ENCODE assay signal across 18 mouse cellular contexts in genomic region chr3:53112048-53112447, GRCm38 (mm10).
DNase-seq lines count a peak whose midpoint lies in the region; ATAC-seq and TF ChIP-seq lines count a peak whose summit lies in the region.
"Had no signal": no experiment of that assay in that cellular context is flagged by ENCODE, and none has a peak within 500 bp of the region (broad histone marks: within the 10 kb centered on the region; RNA-seq: fewer than 3 reads in every experiment).

No protein-coding gene starts in this region.

- no peak overlapping the region for H3K4me3 ChIP-seq in intestine, postnatal 0 days (ENCODE audit: low read depth, low read length)
- H3K4me3 ChIP-seq in intestine, embryonic 16.5 days (ENCODE audit: low read length): no peak overlapping the region
- no peak overlapping the region for H3K4me3 ChIP-seq in midbrain, postnatal 0 days (ENCODE audit: low read depth, low read length)
- H3K4me3 ChIP-seq in midbrain, embryonic 15.5 days: no peak overlapping the region
- peak overlapping the region in 1 of 2 experiments; percentile 40; a peak in 1 of 4 replicates for H3K4me3 ChIP-seq in ES-E14 (ENCODE audit: insufficient read depth in 1 of 2, low read depth in 1 of 2, low read length in 2 of 2, poor library complexity in 1 of 2, severe bottlenecking in 1 of 2)
- H3K4me3 ChIP-seq in cortical plate, adult 2 months (ENCODE audit: insufficient read depth, low read length): no peak overlapping the region
- H3K4me3 ChIP-seq: erythroblast, embryonic 14.5 days; hindbrain, embryonic 12.5 days; midbrain, embryonic 13.5 days; neural tube, embryonic 12.5 days had no signal

- H3K4me2 ChIP-seq in intestine, postnatal 0 days (replicated peaks; ENCODE audit: low read depth): no peak overlapping the region
- H3K4me2 ChIP-seq in intestine, embryonic 16.5 days (ENCODE audit: low read depth, low read length): no peak overlapping the region
- no peak overlapping the region for H3K4me2 ChIP-seq in midbrain, postnatal 0 days (ENCODE audit: low read depth, low read length, poor library complexity, severe bottlenecking)
- H3K4me2 ChIP-seq in midbrain, embryonic 15.5 days: no peak overlapping the region
- H3K4me2 ChIP-seq: hindbrain, embryonic 12.5 days; midbrain, embryonic 13.5 days; neural tube, embryonic 12.5 days had no signal

- TF ChIP-seq POLR2A in cortical plate, adult 2 months (IDR thresholded peaks at IDR 0.05; ENCODE audit: extremely low read depth, insufficient read depth, low read length): no peak

- H3K9ac ChIP-seq in intestine, postnatal 0 days (ENCODE audit: low read depth, low read length): no peak overlapping the region
- H3K9ac ChIP-seq in intestine, embryonic 16.5 days (ENCODE audit: low read depth, low read length): no peak overlapping the region
- H3K9ac ChIP-seq in midbrain, postnatal 0 days (replicated peaks; ENCODE audit: low read length, poor library complexity, severe bottlenecking): no peak overlapping the region
- H3K9ac ChIP-seq in midbrain, embryonic 15.5 days: no peak overlapping the region
- no peak overlapping the region for H3K9ac ChIP-seq in ES-E14 (ENCODE audit: insufficient read depth, low read depth, low read length, poor library complexity, severe bottlenecking)
- H3K9ac ChIP-seq: hindbrain, embryonic 12.5 days; midbrain, embryonic 13.5 days; neural tube, embryonic 12.5 days had no signal

- no peak for DNase-seq in midbrain, postnatal 0 days (ENCODE audit: low spot score)
- DNase-seq in ES-E14 (ENCODE audit: low read depth, low spot score): peak; percentile 45
- no peak for DNase-seq in kidney, adult 11 months
- DNase-seq in frontal cortex, postnatal 14 days (ENCODE audit: low spot score in 2 of 2): no peak
- DNase-seq: cerebellum, adult 11-12 months; embryo, embryonic 11 days; gastrocnemius, postnatal 36 days; kidney, adult 2 months; lung, postnatal 36 days; retina, postnatal 1 day had no signal

- no peak for ATAC-seq in intestine, postnatal 0 days
- no peak for ATAC-seq in intestine, embryonic 16.5 days
- no peak for ATAC-seq in midbrain, postnatal 0 days (ENCODE audit: low FRiP score)
- no peak for ATAC-seq in midbrain, embryonic 15.5 days (replicated peaks)
- ATAC-seq: midbrain, embryonic 13.5 days had no signal

- no peaks in the 10 kb centered on the region for H3K4me1 ChIP-seq in intestine, postnatal 0 days (replicated peaks; ENCODE audit: control insufficient read depth, insufficient read depth, low read length)
- no peaks in the 10 kb centered on the region for H3K4me1 ChIP-seq in intestine, embryonic 16.5 days (ENCODE audit: control insufficient read depth, insufficient read depth, low read length)
- 0 out of 2 replicates have a peak, but pooled peaks cover 4% of the 10 kb centered on the region for H3K4me1 ChIP-seq in midbrain, postnatal 0 days (ENCODE audit: insufficient read depth, low read length)
- H3K4me1 ChIP-seq in midbrain, embryonic 15.5 days: peaks cover 15% of the 10 kb centered on the region
- peaks cover 7 to 14% of the 10 kb centered on the region in 2 experiments; a peak in 3 of 4 replicates for H3K4me1 ChIP-seq in ES-E14 (ENCODE audit: control insufficient read depth in 2 of 2, insufficient read depth in 2 of 2, low read length in 2 of 2, poor library complexity in 1 of 2)
- H3K4me1 ChIP-seq in cortical plate, adult 2 months (ENCODE audit: control insufficient read depth, insufficient read depth, low read length): no peaks in the 10 kb centered on the region

- H3K36me3 ChIP-seq in intestine, postnatal 0 days (ENCODE audit: control insufficient read depth, insufficient read depth): no peaks in the 10 kb centered on the region
- no peaks in the 10 kb centered on the region for H3K36me3 ChIP-seq in intestine, embryonic 16.5 days (ENCODE audit: control insufficient read depth, insufficient read depth, low read length)
- no peaks in the 10 kb centered on the region for H3K36me3 ChIP-seq in midbrain, postnatal 0 days (ENCODE audit: insufficient read depth, low read length)
- H3K36me3 ChIP-seq in midbrain, embryonic 15.5 days (replicated peaks): no peaks in the 10 kb centered on the region
- peaks cover 15% of the 10 kb centered on the region for H3K36me3 ChIP-seq in ES-E14 (ENCODE audit: control insufficient read depth, insufficient read depth, low read length, poor library complexity, severe bottlenecking)
- H3K36me3 ChIP-seq: hindbrain, embryonic 12.5 days; midbrain, embryonic 13.5 days; neural tube, embryonic 12.5 days had no signal

- no peak overlapping the region for H3K27ac ChIP-seq in intestine, postnatal 0 days (ENCODE audit: low read depth, low read length)
- H3K27ac ChIP-seq in intestine, embryonic 16.5 days (ENCODE audit: low read length): no peak overlapping the region
- H3K27ac ChIP-seq in midbrain, postnatal 0 days (ENCODE audit: low read depth, low read length): no peak overlapping the region
- no peak overlapping the region for H3K27ac ChIP-seq in midbrain, embryonic 15.5 days
- H3K27ac ChIP-seq in ES-E14 (ENCODE audit: insufficient read depth, low read depth, low read length, poor library complexity, severe bottlenecking): peak overlapping the region; percentile 4; the same call in 1 of the 2 replicates
- no peak overlapping the region for H3K27ac ChIP-seq in cortical plate, adult 2 months (ENCODE audit: insufficient read depth, low read length)
- H3K27ac ChIP-seq: hindbrain, embryonic 12.5 days; midbrain, embryonic 13.5 days; neural tube, embryonic 12.5 days had no signal

- in situ Hi-C loops in ES-E14 (cut with MboI; ENCODE audit: low sequenced_read_pairs in 2 of 2, unreplicated experiment in 2 of 2): no loop called here

- no peaks in the 10 kb centered on the region for H3K9me3 ChIP-seq in intestine, postnatal 0 days (ENCODE audit: control insufficient read depth)
- H3K9me3 ChIP-seq in intestine, embryonic 16.5 days (ENCODE audit: control insufficient read depth, low read length): no peaks in the 10 kb centered on the region; the same call in 1 of the 2 replicates
- H3K9me3 ChIP-seq in midbrain, postnatal 0 days (ENCODE audit: low read length): no peaks in the 10 kb centered on the region
- H3K9me3 ChIP-seq in midbrain, embryonic 15.5 days: no peaks in the 10 kb centered on the region
- no peaks in the 10 kb centered on the region for H3K9me3 ChIP-seq in ES-E14 (ENCODE audit: control insufficient read depth, insufficient read depth, low read depth, low read length)
- H3K9me3 ChIP-seq: neural tube, embryonic 12.5 days had no signal

- no peaks in the 10 kb centered on the region for H3K27me3 ChIP-seq in intestine, postnatal 0 days (replicated peaks; ENCODE audit: control insufficient read depth, insufficient read depth, low read length)
- no peaks in the 10 kb centered on the region for H3K27me3 ChIP-seq in intestine, embryonic 16.5 days (replicated peaks; ENCODE audit: control insufficient read depth, insufficient read depth, low read length)
- no peaks in the 10 kb centered on the region for H3K27me3 ChIP-seq in midbrain, postnatal 0 days (ENCODE audit: insufficient read depth, low read length)
- H3K27me3 ChIP-seq in midbrain, embryonic 15.5 days (replicated peaks): no peaks in the 10 kb centered on the region
- H3K27me3 ChIP-seq: hindbrain, embryonic 12.5 days; midbrain, embryonic 13.5 days; neural tube, embryonic 12.5 days had no signal

- peak; percentile 35 for TF ChIP-seq CTCF in intestine, postnatal 0 days (IDR thresholded peaks at IDR 0.05; ENCODE audit: low read depth)
- TF ChIP-seq CTCF in midbrain, postnatal 0 days (IDR thresholded peaks at IDR 0.05): peak; percentile 45
- TF ChIP-seq CTCF in cortical plate, adult 2 months (IDR thresholded peaks at IDR 0.05; ENCODE audit: extremely low read depth, insufficient read depth, low read length): 0 out of 2 replicates have a peak, but pooled peaks have one; percentile 5

- WGBS in intestine, postnatal 0 days: 93% methylated on average over 7 of the region's 7 CpGs
- 92% methylated on average over 7 of the region's 7 CpGs for WGBS in intestine, embryonic 16.5 days
- WGBS in midbrain, postnatal 0 days: 97% methylated on average over 7 of the region's 7 CpGs
- 93% methylated on average over 7 of the region's 7 CpGs for WGBS in midbrain, embryonic 15.5 days

TF ChIP-seq in ES-E14, 5 proteins besides CTCF, POLR2A, EP300 and RAD21:
- TF ChIP-seq ZNF384 (IDR thresholded peaks at IDR 0.05; ENCODE audit: low read depth, low read length) (no peak), MAFK (IDR thresholded peaks at IDR 0.05; ENCODE audit: insufficient read depth, low read depth, low read length) (no peak), CHD2 (IDR thresholded peaks at IDR 0.05; ENCODE audit: low read depth, low read length) (no peak), HCFC1 (IDR thresholded peaks at IDR 0.05; ENCODE audit: borderline replicate concordance, insufficient read depth, low read length) (no peak), ZC3H11A (IDR thresholded peaks at IDR 0.05; ENCODE audit: borderline replicate concordance, low read depth, low read length) (no peak)
TF ChIP-seq in ES-E14: peak in this region for 0.
